Mouse (Mus musculus): ENCODE data around the gene Dennd4a.

GRCm38 (mm10) chr9:64793794-64794193 is 17.3 kb upstream of the Dennd4a start:
- TF ChIP-seq MAX (IDR thresholded peaks at IDR 0.05; ENCODE audit: low read length) (no peak), CTCF (conservative IDR thresholded peaks at IDR 0.05 in 1 of 2, IDR thresholded peaks at IDR 0.05 in 1 of 2; ENCODE audit: low read depth in 2 of 2, low read length in 2 of 2) (no peak), TBP (conservative IDR thresholded peaks at IDR 0.05; ENCODE audit: low read depth, low read length) (no peak), USF1 (IDR thresholded peaks at IDR 0.05; ENCODE audit: low read depth, low read length) (no peak)

All from CH12.LX (cell line).